Mouse (Mus musculus): ENCODE measurements at regions not wholly inside any gene's neighbourhood (a gene's known extent, or its start where the extent isn't known, plus 50 kb on each side); places are given as distances from the start of the nearest gene placed in this dataset.

- Histone ChIP-seq H3K9me3 (ENCODE audit: control insufficient read depth, insufficient read depth, low read depth, low read length) (peaks cover 2% of the 10 kb centered on the region), H3K27ac (ENCODE audit: insufficient read depth, low read depth, low read length, poor library complexity, severe bottlenecking) (no peak overlapping the region), H3K9ac (ENCODE audit: insufficient read depth, low read depth, low read length, poor library complexity, severe bottlenecking) (no peak overlapping the region), H3K4me1 (ENCODE audit: control insufficient read depth in 2 of 2, insufficient read depth in 2 of 2, low read length in 2 of 2, poor library complexity in 1 of 2) (no peaks in the 10 kb centered on the region), H3K4me3 (ENCODE audit: insufficient read depth in 1 of 2, low read depth in 1 of 2, low read length in 2 of 2, poor library complexity in 1 of 2, severe bottlenecking in 1 of 2) (no peak overlapping the region), H3K36me3 (ENCODE audit: control insufficient read depth, insufficient read depth, low read length, poor library complexity, severe bottlenecking) (no peaks in the 10 kb centered on the region)
- TF ChIP-seq MAFK (IDR thresholded peaks at IDR 0.05; ENCODE audit: insufficient read depth, low read depth, low read length) (no peak), CHD2 (IDR thresholded peaks at IDR 0.05; ENCODE audit: low read depth, low read length) (no peak), HCFC1 (IDR thresholded peaks at IDR 0.05; ENCODE audit: borderline replicate concordance, insufficient read depth, low read length) (no peak), ZNF384 (IDR thresholded peaks at IDR 0.05; ENCODE audit: low read depth, low read length) (no peak), ZC3H11A (IDR thresholded peaks at IDR 0.05; ENCODE audit: borderline replicate concordance, low read depth, low read length) (0 out of 2 replicates have a peak, but pooled peaks have one; percentile 24)
- peak; percentile 40 for DNase-seq (ENCODE audit: low read depth, low spot score)
- in situ Hi-C loops (cut with MboI; ENCODE audit: low sequenced_read_pairs in 2 of 2, unreplicated experiment in 2 of 2) = no loop called here
These were observed 239.0 kb downstream of the Hhipl2 start for GRCm38 (mm10) chr1:183657043-183657442.

- no peak for DNase-seq (ENCODE audit: low read depth, low spot score)
- TF ChIP-seq CHD2 (IDR thresholded peaks at IDR 0.05; ENCODE audit: low read depth, low read length) (no peak), ZNF384 (IDR thresholded peaks at IDR 0.05; ENCODE audit: low read depth, low read length) (no peak), MAFK (IDR thresholded peaks at IDR 0.05; ENCODE audit: insufficient read depth, low read depth, low read length) (no peak), ZC3H11A (IDR thresholded peaks at IDR 0.05; ENCODE audit: borderline replicate concordance, low read depth, low read length) (no peak), HCFC1 (IDR thresholded peaks at IDR 0.05; ENCODE audit: borderline replicate concordance, insufficient read depth, low read length) (no peak)
- no peaks in the 10 kb centered on the region for H3K4me1 ChIP-seq (ENCODE audit: control insufficient read depth in 2 of 2, insufficient read depth in 2 of 2, low read length in 2 of 2, poor library complexity in 1 of 2)
- H3K4me3 ChIP-seq (ENCODE audit: insufficient read depth in 1 of 2, low read depth in 1 of 2, low read length in 2 of 2, poor library complexity in 1 of 2, severe bottlenecking in 1 of 2) = no peak overlapping the region
- no peak overlapping the region for H3K9ac ChIP-seq (ENCODE audit: insufficient read depth, low read depth, low read length, poor library complexity, severe bottlenecking)
- no peak overlapping the region for H3K27ac ChIP-seq (ENCODE audit: insufficient read depth, low read depth, low read length, poor library complexity, severe bottlenecking)
- in situ Hi-C loops (cut with MboI; ENCODE audit: low sequenced_read_pairs in 2 of 2, unreplicated experiment in 2 of 2) = no loop called here
- no peaks in the 10 kb centered on the region for H3K36me3 ChIP-seq (ENCODE audit: control insufficient read depth, insufficient read depth, low read length, poor library complexity, severe bottlenecking)
- H3K9me3 ChIP-seq (ENCODE audit: control insufficient read depth, insufficient read depth, low read depth, low read length) = peaks cover 4% of the 10 kb centered on the region
These were observed 242.5 kb downstream of the Hhipl2 start for GRCm38 (mm10) chr1:183660541-183660940.

GRCm38 (mm10) chr1:183662369-183663043 lies 244.5 kb downstream of the Hhipl2 start:
- H3K4me1 ChIP-seq (ENCODE audit: control insufficient read depth in 2 of 2, insufficient read depth in 2 of 2, low read length in 2 of 2, poor library complexity in 1 of 2) = no peaks in the 10 kb centered on the region
- peaks cover 4% of the 10 kb centered on the region for H3K9me3 ChIP-seq (ENCODE audit: control insufficient read depth, insufficient read depth, low read depth, low read length)
- no peak for DNase-seq (ENCODE audit: low read depth, low spot score)
- no peak for TF ChIP-seq ZNF384 (IDR thresholded peaks at IDR 0.05; ENCODE audit: low read depth, low read length)
- TF ChIP-seq MAFK (IDR thresholded peaks at IDR 0.05; ENCODE audit: insufficient read depth, low read depth, low read length) = no peak
- no peak for TF ChIP-seq HCFC1 (IDR thresholded peaks at IDR 0.05; ENCODE audit: borderline replicate concordance, insufficient read depth, low read length)
- no peak for TF ChIP-seq ZC3H11A (IDR thresholded peaks at IDR 0.05; ENCODE audit: borderline replicate concordance, low read depth, low read length)
- no peak for TF ChIP-seq CHD2 (IDR thresholded peaks at IDR 0.05; ENCODE audit: low read depth, low read length)
- no peaks in the 10 kb centered on the region for H3K36me3 ChIP-seq (ENCODE audit: control insufficient read depth, insufficient read depth, low read length, poor library complexity, severe bottlenecking)
- no peak overlapping the region for H3K4me3 ChIP-seq (ENCODE audit: insufficient read depth in 1 of 2, low read depth in 1 of 2, low read length in 2 of 2, poor library complexity in 1 of 2, severe bottlenecking in 1 of 2)
- in situ Hi-C loops (cut with MboI; ENCODE audit: low sequenced_read_pairs in 2 of 2, unreplicated experiment in 2 of 2) = no loop called here
- no peak overlapping the region for H3K27ac ChIP-seq (ENCODE audit: insufficient read depth, low read depth, low read length, poor library complexity, severe bottlenecking)
- H3K9ac ChIP-seq (ENCODE audit: insufficient read depth, low read depth, low read length, poor library complexity, severe bottlenecking) = no peak overlapping the region

GRCm38 (mm10) chr1:183669271-183669670 lies 251.3 kb downstream of the Hhipl2 start:
- Histone ChIP-seq H3K9me3 (ENCODE audit: control insufficient read depth, insufficient read depth, low read depth, low read length) (no peaks in the 10 kb centered on the region), H3K4me3 (ENCODE audit: insufficient read depth in 1 of 2, low read depth in 1 of 2, low read length in 2 of 2, poor library complexity in 1 of 2, severe bottlenecking in 1 of 2) (no peak overlapping the region), H3K9ac (ENCODE audit: insufficient read depth, low read depth, low read length, poor library complexity, severe bottlenecking) (no peak overlapping the region), H3K36me3 (ENCODE audit: control insufficient read depth, insufficient read depth, low read length, poor library complexity, severe bottlenecking) (no peaks in the 10 kb centered on the region), H3K27ac (ENCODE audit: insufficient read depth, low read depth, low read length, poor library complexity, severe bottlenecking) (no peak overlapping the region), H3K4me1 (ENCODE audit: control insufficient read depth in 2 of 2, insufficient read depth in 2 of 2, low read length in 2 of 2, poor library complexity in 1 of 2) (no peaks in the 10 kb centered on the region)
- in situ Hi-C loops (cut with MboI; ENCODE audit: low sequenced_read_pairs in 2 of 2, unreplicated experiment in 2 of 2) = no loop called here
- no peak for TF ChIP-seq HCFC1 (IDR thresholded peaks at IDR 0.05; ENCODE audit: borderline replicate concordance, insufficient read depth, low read length)
- no peak for TF ChIP-seq CHD2 (IDR thresholded peaks at IDR 0.05; ENCODE audit: low read depth, low read length)
- TF ChIP-seq ZNF384 (IDR thresholded peaks at IDR 0.05; ENCODE audit: low read depth, low read length) = no peak
- no peak for TF ChIP-seq ZC3H11A (IDR thresholded peaks at IDR 0.05; ENCODE audit: borderline replicate concordance, low read depth, low read length)
- TF ChIP-seq MAFK (IDR thresholded peaks at IDR 0.05; ENCODE audit: insufficient read depth, low read depth, low read length) = no peak
- DNase-seq (ENCODE audit: low read depth, low spot score) = no peak

All from ES-E14 (cell line).